Mouse (Mus musculus) hindbrain, embryonic 14.5 days (tissue): Measurements from ENCODE around the gene Cep295nl. TPM values are rescaled to one million over a fixed set of nuclear protein-coding genes. Genes with fewer than 3 reads are reported as not detected.

Source experiments
- ATAC-seq: fragments of 200-750 bp; cut with Nextera tagmentation; 2 replicates; pipeline ENCODE4 v1.8.0; 2017; ENCODE audit warnings: moderate number of reproducible peaks, mild to moderate bottlenecking, moderate TSS enrichment, moderate library complexity; ENCODE audit not compliant: low FRiP score
- DNase-seq: peaks from one replicate; pipeline ENCODE4 v3.0.0-alpha.2; 2015; ENCODE audit warnings: low spot score
- H3K27ac ChIP-seq: fragments of 300-500 bp; sonication (generic); 2 replicates; pipeline ENCODE4 v1.5.1; 2014; ENCODE audit warnings: mild to moderate bottlenecking, moderate library complexity
- H3K27me3 ChIP-seq: fragments of 300-500 bp; sonication (generic); 2 replicates; pipeline ENCODE4 v1.6.1; 2014; ENCODE audit warnings: mild to moderate bottlenecking, low read length, mixed read lengths; ENCODE audit not compliant: control insufficient read depth, insufficient read depth
- H3K36me3 ChIP-seq: fragments of 300-500 bp; sonication (generic); replicated peaks from 2 replicates; pipeline ENCODE4 v1.6.1; 2014; ENCODE audit not compliant: control insufficient read depth, insufficient read depth
- H3K4me1 ChIP-seq: fragments of 300-500 bp; sonication (generic); replicated peaks from 2 replicates; pipeline ENCODE4 v1.6.1; 2014; ENCODE audit warnings: antibody characterized with exemption, low read length, mixed read lengths; ENCODE audit not compliant: control insufficient read depth, insufficient read depth
- H3K4me2 ChIP-seq: fragments of 300-500 bp; sonication (generic); replicated peaks from 2 replicates; pipeline ENCODE4 v1.6.1; 2014; ENCODE audit warnings: mild to moderate bottlenecking, moderate library complexity
- H3K4me3 ChIP-seq: fragments of 300-500 bp; sonication (generic); replicated peaks from 2 replicates; pipeline ENCODE4 v1.5.1; 2014; ENCODE audit warnings: mild to moderate bottlenecking, low read length
- H3K9ac ChIP-seq: fragments of 300-500 bp; sonication (generic); 2 replicates; pipeline ENCODE4 v1.6.1; 2014
- H3K9me3 ChIP-seq: fragments of 300-500 bp; sonication (generic); 2 replicates; pipeline ENCODE4 v1.6.1; 2016; ENCODE audit warnings: low read length; ENCODE audit not compliant: control insufficient read depth
- WGBS: fragments of 180-500 bp; shearing (Covaris S2); extraction: QIAGEN DNeasy Blood & Tissue Kit; methylation state at CpG from one replicate; pipeline ENCODE4 v1.1.7; 2014; 5-methylcytosine and 5-hydroxymethylcytosine counted together
- polyA plus RNA-seq: library from polyadenylated mRNA; unstranded; fragments of >200 nt; fragmentation: Nextera tagmentation; extraction: Ambion mirVana; gene quantifications from 2 replicates; pipeline ENCODE4 v1.2.1, GENCODE M21; 2014

The Cep295nl gene
- polyA plus RNA-seq, 1 experiment from 2014 or later = not detected

DNA sequence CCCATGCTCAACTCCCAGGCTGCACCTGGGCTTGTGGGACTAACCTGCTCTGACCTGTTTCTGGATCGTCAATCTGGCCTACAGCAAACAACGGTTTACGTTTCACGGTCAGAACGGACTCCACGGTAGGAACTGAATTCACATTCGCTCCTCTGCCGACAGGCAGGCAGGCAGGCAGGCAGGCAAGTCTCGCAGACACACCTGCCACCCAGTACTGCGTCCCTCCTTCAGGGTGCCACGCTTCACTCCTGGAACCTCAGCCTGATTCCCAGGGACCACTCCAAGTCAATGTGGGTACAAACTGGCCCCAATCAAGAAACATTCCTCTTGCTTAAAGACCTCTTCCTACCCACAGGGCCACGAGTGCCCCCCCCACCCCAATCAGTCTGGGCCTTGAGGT is 5.6 kb upstream of the Cep295nl start:
- Histone ChIP-seq H3K9ac (no peak overlapping the region), H3K4me1 (peaks cover 17% of the 10 kb centered on the region; the same call in 1 of the 2 replicates), H3K4me3 (no peak overlapping the region), H3K36me3 (no peaks in the 10 kb centered on the region; the same call in 1 of the 2 replicates), H3K4me2 (no peak overlapping the region), H3K27ac (no peak overlapping the region), H3K27me3 (no peaks in the 10 kb centered on the region), H3K9me3 (no peaks in the 10 kb centered on the region)
- ATAC-seq = no peak
- 91% methylated on average over 12 of the region's 12 CpGs for WGBS
- DNase-seq = no peak

DNA sequence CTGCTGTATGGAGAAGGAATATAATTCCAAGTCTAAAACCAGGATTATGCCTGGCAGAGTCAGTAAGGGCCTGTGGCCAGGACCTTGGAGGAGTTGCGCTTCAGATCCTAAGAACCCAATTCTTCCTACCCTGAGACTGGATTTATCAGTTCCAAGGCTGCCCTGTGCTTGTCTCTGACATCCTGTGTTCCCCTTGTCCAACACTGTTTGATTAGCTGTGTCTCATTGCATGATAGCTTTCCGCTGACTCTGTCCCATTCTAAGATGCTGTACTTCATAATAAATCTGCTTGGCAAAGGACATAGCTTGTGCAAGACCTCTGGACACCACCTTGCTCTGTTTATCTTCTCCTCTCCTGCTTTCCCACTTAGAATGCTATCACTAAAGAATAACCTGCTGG is 5.1 kb upstream of the Cep295nl start:
- no peaks in the 10 kb centered on the region for H3K9me3 ChIP-seq
- H3K9ac ChIP-seq = no peak overlapping the region
- WGBS = 98% methylated on average over 2 of the region's 2 CpGs
- peaks cover 15% of the 10 kb centered on the region for H3K4me1 ChIP-seq
- no peak overlapping the region for H3K27ac ChIP-seq
- no peak for ATAC-seq
- H3K27me3 ChIP-seq = no peaks in the 10 kb centered on the region
- no peak overlapping the region for H3K4me3 ChIP-seq
- no peaks in the 10 kb centered on the region; the same call in 1 of the 2 replicates for H3K36me3 ChIP-seq
- no peak overlapping the region for H3K4me2 ChIP-seq
- DNase-seq = no peak

DNA sequence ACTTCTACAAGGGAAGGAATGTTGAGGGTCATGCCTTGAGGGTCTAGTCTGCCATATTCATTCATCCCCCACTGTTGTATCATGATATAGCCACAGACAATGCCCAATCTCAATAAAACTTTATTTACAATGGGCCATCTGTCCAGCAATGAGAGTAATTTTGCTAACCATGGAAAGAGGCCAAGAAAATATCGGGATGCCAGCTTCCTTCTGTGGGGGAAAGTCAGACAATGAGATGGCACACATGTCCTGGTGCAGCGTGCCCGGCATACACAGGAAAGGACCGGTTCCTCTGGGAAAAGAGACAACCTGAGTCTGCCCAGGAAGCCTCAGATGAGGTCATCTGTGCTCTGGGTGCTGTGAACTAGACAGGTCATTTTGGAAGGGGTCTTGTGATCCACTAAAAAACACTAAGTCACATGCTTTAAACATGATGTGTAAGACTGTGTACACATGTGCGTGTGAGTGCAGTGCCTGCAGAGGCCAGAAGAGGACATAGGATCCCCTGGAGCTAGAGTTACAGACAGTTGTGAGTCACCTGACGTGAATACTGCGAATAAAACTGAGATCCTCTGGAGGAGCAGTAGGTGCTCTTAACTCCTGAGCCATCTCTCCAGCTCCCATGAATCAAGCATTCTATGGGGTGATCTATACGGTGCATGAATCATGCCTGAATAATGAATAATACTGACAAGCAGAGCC is 4.2 kb upstream of the Cep295nl start:
- ATAC-seq (no peak), DNase-seq (no peak)
- H3K4me3 ChIP-seq = no peak overlapping the region
- H3K4me2 ChIP-seq = no peak overlapping the region
- H3K27me3 ChIP-seq = no peaks in the 10 kb centered on the region
- WGBS = 81% methylated on average over 8 of the region's 8 CpGs
- H3K36me3 ChIP-seq = no peaks in the 10 kb centered on the region
- no peak overlapping the region for H3K27ac ChIP-seq
- peaks cover 23% of the 10 kb centered on the region for H3K4me1 ChIP-seq
- no peaks in the 10 kb centered on the region for H3K9me3 ChIP-seq
- H3K9ac ChIP-seq = no peak overlapping the region

DNA sequence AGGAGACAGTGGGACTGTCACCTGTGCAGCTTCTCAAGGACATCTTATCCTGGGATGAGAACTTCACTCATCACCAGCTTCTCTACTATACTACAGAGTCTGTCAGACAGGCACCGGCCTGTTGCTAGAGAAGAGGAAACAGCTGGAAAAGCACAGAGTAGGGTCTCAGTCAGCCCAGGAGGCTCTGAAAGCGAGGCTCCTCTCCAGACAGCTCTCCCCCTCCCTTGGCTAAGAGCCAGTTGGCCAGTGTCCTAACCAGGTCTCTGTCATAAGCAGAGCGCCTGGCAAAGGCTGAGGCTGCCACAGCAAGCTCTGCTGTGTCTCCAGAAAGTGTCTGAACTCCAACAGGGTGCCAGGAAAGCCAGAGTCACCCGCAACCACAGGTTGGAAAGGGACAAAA is 3.4 kb upstream of the Cep295nl start:
- no peak overlapping the region for H3K4me3 ChIP-seq
- no peaks in the 10 kb centered on the region for H3K9me3 ChIP-seq
- 52% methylated on average over 4 of the region's 4 CpGs for WGBS
- H3K27ac ChIP-seq = no peak overlapping the region
- no peak overlapping the region for H3K9ac ChIP-seq
- no peaks in the 10 kb centered on the region for H3K27me3 ChIP-seq
- H3K36me3 ChIP-seq = no peaks in the 10 kb centered on the region
- H3K4me1 ChIP-seq = peaks cover 23% of the 10 kb centered on the region
- no peak overlapping the region for H3K4me2 ChIP-seq
- DNase-seq (peak; percentile 71), ATAC-seq (peak; percentile 21; the same call in 1 of the 2 replicates)

- 71% methylated on average over 2 of the region's 2 CpGs for WGBS
- Histone ChIP-seq H3K27ac (no peak overlapping the region), H3K9me3 (no peaks in the 10 kb centered on the region), H3K9ac (no peak overlapping the region), H3K36me3 (no peaks in the 10 kb centered on the region), H3K27me3 (no peaks in the 10 kb centered on the region), H3K4me2 (no peak overlapping the region), H3K4me1 (peaks cover 23% of the 10 kb centered on the region), H3K4me3 (no peak overlapping the region)
- ATAC-seq = no peak
- no peak for DNase-seq
Measured at GRCm38 (mm10) chr11:118343629-118344028, 1.3 kb upstream of the Cep295nl start.

- H3K9me3 ChIP-seq = no peaks in the 10 kb centered on the region
- peaks cover 10% of the 10 kb centered on the region for H3K4me1 ChIP-seq
- WGBS = 83% methylated on average over 8 of the region's 8 CpGs
- no peak for DNase-seq
- no peaks in the 10 kb centered on the region for H3K27me3 ChIP-seq
- H3K9ac ChIP-seq = no peak overlapping the region
- H3K27ac ChIP-seq = no peak overlapping the region
- H3K4me2 ChIP-seq = no peak overlapping the region
- H3K4me3 ChIP-seq = no peak overlapping the region
- ATAC-seq = no peak
- H3K36me3 ChIP-seq = peaks cover 7% of the 10 kb centered on the region; the same call in 1 of the 2 replicates
Measured at GRCm38 (mm10) chr11:118337491-118338168, 4.7 kb downstream of the Cep295nl start.

DNA sequence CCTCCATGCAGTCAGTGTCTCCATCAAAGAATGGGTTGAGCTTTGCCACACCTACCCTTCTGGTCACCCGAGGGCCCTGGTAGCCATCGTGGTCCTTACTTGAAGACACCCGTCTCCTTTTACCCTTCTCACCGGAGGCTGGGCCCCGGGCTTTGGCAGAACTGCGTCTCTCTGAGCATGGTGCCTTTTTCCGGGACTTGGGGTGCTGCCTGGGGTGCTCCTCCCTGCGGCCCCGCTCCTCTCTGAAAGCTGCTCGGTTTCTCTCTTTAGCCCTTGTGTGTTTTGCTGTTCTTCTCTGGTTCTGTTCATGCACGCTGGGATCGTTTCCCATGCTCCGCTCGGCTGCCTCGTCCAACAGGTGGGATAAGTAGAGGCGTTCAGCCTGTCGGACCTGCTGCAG is 8.9 kb downstream of the Cep295nl start:
- no peak overlapping the region for H3K9ac ChIP-seq
- no peaks in the 10 kb centered on the region for H3K27me3 ChIP-seq
- H3K4me1 ChIP-seq = peaks cover 5% of the 10 kb centered on the region; the same call in 1 of the 2 replicates
- peaks cover 7% of the 10 kb centered on the region; the same call in 1 of the 2 replicates for H3K36me3 ChIP-seq
- no peak for ATAC-seq
- H3K4me3 ChIP-seq = no peak overlapping the region
- H3K9me3 ChIP-seq = no peaks in the 10 kb centered on the region
- WGBS = 91% methylated on average over 17 of the region's 17 CpGs
- no peak for DNase-seq
- no peak overlapping the region for H3K27ac ChIP-seq
- no peak overlapping the region for H3K4me2 ChIP-seq

DNA sequence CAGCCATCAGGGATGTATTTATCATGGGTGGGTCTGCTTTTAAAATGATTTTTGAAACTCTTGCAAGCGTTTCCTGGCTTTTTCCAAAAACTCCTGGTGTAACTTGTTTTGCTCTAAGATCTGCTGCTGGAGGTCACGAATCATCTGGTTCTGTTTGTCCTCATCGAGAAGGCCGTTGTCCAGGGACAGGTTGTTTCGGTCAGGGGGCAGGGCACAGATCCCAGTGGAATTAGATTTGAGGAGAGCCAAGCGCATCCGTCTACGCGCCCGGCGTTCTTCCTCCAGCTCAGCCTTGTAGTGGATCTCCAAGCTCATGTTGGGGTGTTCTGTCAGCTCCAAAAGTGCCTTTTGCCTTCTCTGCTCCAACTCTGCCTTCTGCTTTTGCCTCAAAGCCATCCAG is 9.9 kb downstream of the Cep295nl start:
- WGBS = 95% methylated on average over 11 of the region's 11 CpGs

DNA sequence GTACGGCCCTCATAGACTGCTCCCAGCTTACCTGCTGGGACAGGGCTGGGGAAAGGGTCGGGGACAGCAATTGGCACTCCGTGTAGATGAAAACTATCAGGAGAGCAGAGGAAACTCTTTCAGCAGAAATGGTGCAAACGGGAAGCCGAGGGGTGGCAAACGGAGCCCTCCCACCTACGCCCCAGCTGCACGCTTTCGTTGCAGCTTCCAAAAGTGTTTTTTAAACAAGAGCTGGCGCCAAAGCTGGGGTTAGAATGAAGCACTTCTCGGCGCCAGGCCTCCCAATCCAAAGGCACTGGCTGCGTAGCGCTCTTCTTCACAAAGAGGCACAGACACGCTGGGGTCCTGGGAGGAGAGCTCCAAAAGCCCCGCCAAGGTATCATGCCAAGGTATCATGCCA is 11.5 kb downstream of the Cep295nl start:
- H3K9ac ChIP-seq = no peak overlapping the region
- no peak overlapping the region for H3K27ac ChIP-seq
- H3K9me3 ChIP-seq = no peaks in the 10 kb centered on the region
- peaks cover 7% of the 10 kb centered on the region; the same call in 1 of the 2 replicates for H3K36me3 ChIP-seq
- ATAC-seq (no peak), DNase-seq (no peak)
- H3K4me1 ChIP-seq = peaks cover 26% of the 10 kb centered on the region
- H3K4me2 ChIP-seq = no peak overlapping the region
- WGBS = 95% methylated on average over 16 of the region's 16 CpGs
- no peaks in the 10 kb centered on the region for H3K27me3 ChIP-seq
- no peak overlapping the region for H3K4me3 ChIP-seq

More for the DNA sequence above, 9.9 kb downstream of the Cep295nl start:
- H3K27me3 ChIP-seq = no peaks in the 10 kb centered on the region
- H3K4me3 ChIP-seq = no peak overlapping the region
- H3K9me3 ChIP-seq = no peaks in the 10 kb centered on the region
- H3K4me2 ChIP-seq = no peak overlapping the region
- peaks cover 7% of the 10 kb centered on the region; the same call in 1 of the 2 replicates for H3K36me3 ChIP-seq
- DNase-seq = no peak
- no peak overlapping the region for H3K9ac ChIP-seq
- ATAC-seq = no peak
- peaks cover 16% of the 10 kb centered on the region for H3K4me1 ChIP-seq
- H3K27ac ChIP-seq = no peak overlapping the region
